Mouse (Mus musculus): ENCODE results near the gene Cox4i2.

GRCm38 (mm10) chr2:152753944-152754711 is at the start of gene Cox4i2:
- TF ChIP-seq POLR2A (IDR thresholded peaks at IDR 0.05; ENCODE audit: extremely low read depth, insufficient read depth, low read length) (no peak), CTCF (IDR thresholded peaks at IDR 0.05; ENCODE audit: low read depth, low read length) (no peak)

All from liver, adult 2 months (tissue).